Mouse (Mus musculus) layer of hippocampus, adult 9-10 months (tissue): ENCODE results near the gene Abhd16b.
"Not testable (repeated sequence)": the region's sequence is repeated elsewhere in the genome, so short reads cannot be mapped to it uniquely, and the experiment has no call there.

ENCODE experiments used
- DNase-seq: peaks from one replicate; pipeline ENCODE4 v3.0.0; 2022; ENCODE audit warnings: low spot score

The Abhd16b gene

DNA sequence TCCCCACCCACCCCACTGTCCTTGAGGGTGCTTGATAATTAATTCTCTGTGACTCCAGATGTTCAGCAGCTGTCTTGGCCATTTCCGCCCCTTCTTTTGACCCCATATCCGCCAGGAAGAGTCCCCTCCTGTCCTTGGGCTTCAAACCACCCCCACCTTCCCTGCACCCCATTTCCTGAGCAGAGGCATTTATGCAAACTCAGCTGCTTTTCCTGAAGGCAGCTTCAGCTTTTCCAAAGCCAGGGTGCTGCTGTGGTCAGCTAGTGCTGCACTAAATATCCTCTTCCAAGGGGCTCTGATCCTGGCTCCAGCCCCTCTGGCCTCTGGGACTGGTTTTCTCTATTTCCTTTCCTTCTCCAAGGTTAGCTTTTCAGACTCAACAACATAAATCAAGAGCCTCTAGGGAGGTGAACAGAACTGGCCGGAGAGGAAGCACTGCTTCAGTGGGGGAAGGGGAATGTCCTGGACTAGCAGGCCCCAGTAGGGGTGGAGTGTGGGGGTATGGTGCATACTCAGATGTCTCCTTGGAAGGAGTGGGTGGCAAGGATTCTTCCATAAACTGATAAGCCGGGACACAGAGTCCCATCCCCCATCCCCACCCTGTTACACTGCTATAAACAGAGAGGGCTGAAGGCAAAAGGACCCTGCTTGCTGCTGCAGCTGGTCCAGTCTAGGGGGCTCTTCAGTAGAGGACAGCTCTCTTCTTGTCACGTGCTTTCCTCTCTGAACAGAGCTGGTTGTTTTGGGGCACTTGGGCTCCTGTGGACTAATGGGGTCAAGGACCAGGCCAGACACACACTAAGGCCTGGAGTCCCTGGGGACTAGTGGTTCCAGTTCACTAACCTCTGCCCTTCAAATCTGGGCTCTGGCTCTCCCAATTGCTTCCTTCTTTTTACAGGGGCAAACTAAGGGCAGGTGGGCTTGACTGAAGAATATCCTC, 5.4 kb upstream of the Abhd16b start:
- DNase-seq = no peak

DNA sequence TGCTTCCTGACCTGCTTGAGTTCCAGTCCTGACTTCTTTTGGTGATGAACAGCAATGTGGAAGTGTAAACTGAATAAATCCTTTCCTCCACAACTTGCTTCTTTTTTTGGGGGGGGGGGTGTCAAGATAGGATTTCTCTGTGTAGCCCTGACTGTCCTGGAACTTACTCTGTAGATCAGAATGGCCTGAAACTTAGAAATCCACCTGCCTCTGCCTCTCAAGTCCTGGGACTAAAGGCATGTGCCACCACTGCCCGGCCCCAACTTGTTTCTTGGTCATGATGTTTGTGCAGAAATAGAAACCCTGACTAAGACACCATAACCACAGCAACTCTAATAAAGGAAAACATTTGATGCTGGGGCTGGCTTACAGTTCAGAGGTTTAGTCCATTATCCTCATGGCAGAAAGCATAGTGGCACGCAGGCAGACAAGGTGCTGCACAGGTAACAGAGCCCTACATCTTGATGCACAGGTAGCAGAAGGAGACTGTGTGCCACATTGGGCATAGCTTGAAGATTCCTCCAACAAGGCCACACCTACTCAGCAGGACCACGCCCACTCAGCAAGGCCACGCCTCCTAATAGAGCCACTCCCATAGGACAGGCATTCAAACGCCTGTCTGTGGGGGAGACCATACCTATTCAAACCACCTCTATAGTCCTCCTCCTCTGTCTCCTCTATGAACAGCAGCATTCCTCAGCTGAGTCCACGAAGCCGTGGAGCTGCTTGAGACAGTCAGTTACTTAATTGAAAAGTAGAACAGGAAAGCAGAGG, 1.4 kb upstream of the Abhd16b start:
- DNase-seq = no peak

DNA sequence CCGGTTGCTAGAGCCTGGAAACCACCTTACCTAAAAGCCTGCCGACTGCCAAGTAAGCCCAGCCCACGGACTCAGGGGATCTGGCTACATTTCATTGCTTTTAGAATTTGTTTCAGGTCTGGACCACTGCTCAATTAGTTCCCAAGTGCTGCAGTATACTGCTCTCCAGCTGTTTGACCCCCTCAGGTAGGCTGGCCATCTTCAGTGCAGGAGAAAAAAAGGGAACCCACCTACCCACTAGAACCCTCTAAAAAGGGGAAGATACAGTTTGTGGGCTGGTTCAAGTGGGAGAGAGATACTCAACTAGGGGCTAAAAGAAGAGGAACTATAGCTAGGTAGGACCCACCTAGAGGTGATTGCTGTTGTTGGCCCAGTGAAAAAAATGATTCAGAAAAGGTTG, 800 bp upstream of the Abhd16b start:
- no peak for DNase-seq

DNA sequence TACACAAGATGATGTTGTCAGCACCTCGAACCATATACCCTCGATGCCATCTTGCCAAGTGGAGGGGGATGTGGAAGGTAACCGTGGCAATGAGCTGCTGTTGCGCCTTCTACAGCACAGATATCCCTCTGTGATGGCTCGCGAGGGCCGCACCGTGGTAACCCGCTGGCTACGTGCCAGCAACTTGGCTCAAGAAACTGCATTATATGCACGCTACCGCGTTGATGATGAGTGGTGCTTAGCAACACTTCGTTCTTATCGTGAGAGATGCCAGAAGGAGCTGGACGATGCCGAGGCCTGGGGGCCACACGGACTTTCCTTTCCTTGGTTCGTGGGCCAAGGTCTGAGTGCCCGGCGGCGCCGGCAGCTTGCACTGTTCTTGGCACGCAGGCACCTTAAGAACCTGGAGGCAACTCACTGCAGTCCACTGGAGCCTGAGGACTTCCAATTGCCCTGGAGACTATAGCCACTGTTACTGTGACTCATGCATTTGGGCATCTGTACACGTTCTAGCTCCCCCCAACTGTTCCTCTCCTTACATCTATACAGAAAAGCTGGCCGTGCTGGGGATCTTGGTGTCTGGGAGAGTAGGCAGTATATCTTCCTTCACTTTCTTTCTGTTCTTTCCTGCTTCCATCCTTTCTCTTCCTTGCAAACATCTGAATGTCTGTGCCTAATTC, 1.4 kb downstream of the Abhd16b start:
- DNase-seq = no peak

DNA sequence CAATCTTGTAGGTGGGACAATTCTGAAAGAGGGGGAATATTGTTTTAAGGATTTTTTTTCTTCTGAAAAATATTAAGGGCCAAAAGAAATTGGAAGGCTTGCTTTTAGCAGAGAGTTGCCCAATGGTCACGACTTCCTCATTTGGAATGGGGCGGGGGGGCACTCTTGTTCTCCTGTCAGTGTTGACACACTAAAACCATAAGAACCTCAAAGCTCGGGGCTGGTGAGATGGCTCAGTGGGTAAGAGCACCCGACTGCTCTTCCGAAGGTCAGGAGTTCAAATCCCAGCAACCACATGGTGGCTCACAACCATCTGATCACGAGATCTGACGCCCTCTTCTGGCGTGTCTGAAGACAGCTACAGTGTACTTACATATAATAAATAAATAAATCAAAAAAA, 2.8 kb downstream of the Abhd16b start:
- DNase-seq = not testable (repeated sequence)

DNA sequence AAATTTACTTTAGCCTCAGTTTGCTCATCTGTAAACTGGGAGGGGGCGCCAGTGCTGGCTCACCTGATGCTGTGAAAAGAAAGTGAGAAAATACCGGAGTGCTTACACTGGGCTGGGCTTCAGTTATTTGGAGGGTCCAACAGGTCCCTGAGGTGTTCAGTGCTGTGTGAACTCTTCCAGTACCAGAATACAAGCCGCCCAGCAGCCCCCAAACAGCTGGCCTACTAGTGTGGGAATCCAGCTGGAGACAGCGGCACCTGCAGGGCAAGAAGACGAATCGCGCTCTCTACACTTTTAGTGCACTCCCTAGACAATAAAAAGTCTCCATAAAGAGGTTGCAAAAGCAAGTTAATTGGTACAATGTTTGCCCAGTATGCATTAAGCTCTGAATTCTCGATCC, 3.3 kb downstream of the Abhd16b start:
- DNase-seq = peak; percentile 33

DNA sequence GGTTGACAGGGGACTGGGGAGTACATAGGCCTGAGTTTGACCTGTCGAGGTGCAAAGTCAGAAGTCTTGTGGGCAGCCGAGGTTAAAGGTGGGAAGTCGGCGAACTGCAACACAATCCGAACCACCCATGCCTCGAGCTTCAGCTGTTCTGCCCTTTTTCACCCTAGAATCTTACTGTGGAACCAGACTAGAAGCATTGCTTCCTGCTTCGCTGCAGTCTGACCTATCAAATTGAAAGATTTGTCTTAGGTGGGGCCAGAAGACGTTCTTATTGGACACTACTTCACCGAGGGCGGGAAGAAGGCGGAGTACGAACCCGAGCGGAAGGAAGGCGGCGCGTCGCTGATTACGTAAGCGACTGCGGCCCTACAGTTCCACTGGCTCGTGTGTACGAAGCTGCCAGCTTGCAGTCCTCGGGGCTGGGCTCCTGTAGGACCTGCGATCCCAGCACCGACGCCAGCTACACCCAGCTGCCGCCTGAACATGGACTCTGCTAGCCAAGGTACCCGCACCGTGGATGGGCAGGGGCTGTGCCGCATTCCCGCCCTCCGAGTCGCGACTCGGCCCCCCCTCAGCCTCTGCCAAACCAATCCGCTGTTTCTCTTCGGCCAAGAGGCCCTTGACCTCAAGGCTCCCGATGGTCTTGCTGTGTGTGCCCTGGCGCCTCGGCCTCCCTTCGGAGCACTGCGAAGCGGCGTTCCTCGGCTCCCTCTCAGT, 4.0 kb downstream of the Abhd16b start, which contains the start of gene Tpd52l2:
Tpd52l2 (plus strand) TSS at position 312 of the 717 bp plus-strand sequence.
- DNase-seq = peak; percentile 82

DNA sequence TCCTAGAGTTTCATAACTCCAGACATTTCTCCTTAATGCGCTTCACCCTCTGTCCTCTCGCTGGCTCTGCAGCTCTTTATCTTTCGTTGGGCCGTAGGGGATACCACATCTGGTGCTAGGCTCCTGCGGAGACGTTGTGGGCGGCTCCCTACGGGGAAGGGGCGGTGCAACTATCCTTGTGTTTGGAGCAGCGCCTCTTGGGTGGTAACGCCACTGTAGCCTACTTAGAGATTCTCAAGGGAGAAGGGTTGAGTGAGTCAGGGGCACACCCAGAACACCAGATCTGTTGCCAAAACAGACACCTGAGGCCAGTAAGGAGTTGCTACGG, 4.5 kb downstream of the Abhd16b start:
- no peak for DNase-seq

DNA sequence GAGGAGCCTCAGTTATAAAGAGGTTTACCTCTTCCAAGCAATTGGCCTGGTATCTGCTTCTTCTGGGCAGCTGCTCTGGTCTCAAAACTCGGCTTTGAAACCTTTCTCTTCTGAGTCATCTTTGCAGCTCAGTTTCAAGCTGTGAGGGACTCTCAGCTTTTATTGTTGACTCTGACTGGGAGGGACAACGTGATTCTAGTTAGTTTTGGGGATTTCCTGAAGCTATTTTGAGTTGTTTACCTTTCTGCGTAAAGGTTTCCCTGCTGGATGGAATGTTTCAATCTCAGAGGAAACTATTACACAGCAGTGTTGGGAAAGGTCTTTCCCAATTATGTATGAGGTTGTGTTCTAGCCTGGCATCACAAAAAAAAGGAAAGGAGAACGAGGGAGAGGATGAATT, 5.6 kb downstream of the Abhd16b start:
- no peak for DNase-seq

DNA sequence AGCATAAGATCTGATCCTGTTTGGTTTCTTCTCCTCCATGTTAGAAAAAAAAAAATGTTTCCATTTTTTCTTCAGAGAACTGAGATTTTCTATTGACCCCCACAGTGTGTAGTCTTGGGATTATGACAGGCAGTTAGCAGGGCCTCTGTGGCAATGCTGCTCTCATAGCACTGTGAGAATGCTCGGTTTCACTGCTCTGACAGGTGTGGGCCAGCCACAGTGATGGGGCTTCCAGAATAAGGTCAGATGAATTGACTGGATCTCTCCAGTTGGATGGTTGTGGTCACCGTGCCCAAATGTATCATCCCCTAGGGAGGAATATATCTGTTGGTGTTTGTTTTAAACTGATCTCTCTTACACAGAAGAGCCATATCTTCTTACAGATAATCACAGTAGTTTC, 16.2 kb downstream of the Abhd16b start:
- no peak for DNase-seq

DNA sequence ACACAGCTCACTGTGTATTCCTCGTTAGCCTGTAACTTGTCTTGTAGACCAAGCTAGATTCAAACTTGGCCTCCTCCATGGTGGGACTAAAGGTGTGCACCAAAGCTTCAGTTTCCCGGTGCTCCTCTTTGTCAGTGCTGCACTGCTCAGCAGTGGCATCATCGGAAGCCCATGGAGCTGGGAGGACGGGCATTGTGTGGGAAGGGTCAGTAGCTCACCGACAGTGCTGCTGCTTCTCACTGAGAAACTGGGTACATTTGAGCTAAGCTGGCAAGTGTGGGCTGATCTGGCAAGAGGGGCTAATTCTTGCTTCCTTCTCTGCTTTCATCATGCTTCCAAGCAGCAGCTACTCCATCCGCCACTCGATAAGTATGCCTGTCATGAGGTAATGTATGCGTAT, 18.2 kb downstream of the Abhd16b start:
- DNase-seq = no peak

DNA sequence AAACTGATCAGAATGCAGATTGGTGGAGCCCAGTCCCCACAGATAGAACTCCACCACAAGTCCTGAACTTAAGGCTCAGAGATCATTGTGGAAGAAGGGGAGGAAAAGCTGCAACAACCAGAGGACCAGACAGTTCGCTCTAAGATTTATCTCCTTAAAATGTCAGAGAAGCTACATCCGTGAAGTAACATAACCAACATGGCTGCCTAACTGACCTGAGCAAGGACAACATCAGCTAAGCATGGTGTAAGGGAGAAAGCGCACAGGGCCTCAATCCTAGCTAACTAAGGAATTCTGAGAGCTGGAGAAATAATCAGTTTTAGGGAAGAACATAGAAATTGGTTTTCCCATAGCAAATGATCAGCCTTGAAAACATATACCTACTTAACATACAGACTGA, 26.2 kb downstream of the Abhd16b start:
- no peak for DNase-seq

DNA sequence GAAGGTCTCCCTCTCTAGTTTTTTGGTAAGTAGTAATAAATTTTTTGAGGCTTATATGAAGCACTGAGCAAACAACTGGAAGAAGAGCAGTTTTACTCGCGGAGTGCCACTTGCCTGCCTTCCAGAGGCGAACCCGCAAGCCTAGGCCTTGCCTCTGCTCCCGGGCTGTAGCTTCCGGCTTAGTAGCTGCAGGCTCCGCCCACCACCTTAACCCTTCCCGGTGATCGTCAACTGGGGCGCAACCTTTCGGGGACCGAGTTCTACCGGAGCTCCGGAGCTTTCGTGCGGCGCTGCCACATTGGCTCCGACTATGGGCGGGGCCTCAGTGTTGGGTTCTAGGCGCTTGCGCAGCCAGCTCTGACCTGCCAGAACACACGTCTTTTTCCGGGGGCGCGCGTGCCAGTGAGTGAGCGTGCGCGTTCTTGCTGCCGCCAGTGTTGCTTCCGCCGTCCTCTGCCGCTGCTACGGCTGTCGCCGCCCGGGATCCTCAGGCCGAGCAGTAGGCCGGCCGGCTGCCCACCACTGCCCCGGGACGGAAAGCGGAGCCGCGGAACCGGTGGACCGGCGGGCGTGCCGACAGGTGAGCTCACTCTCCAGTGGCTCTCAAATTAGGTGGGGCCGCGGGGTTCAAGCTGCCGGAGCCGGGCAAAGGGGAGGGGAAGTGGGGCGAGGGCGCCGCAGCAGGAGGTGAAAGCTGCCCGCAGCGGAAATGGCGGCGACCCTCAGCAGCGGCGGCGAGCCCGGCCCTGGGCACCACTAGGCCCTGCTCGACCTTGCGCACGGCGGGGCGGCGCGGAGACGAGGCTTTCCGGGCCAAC, 27.3 kb downstream of the Abhd16b start, which contains the start of gene Dnajc5:
Dnajc5 (plus strand) TSS at position 368 of the 818 bp plus-strand sequence.
- peak; percentile 92 for DNase-seq

DNA sequence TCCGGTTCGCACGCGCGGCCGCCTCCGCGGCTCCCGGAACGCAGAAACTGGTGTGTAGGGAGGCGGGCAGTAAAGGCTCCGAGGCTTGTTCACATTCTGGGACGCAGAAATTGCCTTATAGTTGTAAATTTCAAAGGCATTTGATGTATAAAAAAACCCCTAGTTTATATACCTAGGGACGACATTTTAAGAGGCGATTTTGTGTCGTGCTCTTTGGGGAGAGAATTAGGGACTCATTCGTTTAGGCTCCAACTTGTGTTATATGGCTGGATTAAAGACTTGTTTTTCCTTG, 27.9 kb downstream of the Abhd16b start:
- no peak for DNase-seq

DNA sequence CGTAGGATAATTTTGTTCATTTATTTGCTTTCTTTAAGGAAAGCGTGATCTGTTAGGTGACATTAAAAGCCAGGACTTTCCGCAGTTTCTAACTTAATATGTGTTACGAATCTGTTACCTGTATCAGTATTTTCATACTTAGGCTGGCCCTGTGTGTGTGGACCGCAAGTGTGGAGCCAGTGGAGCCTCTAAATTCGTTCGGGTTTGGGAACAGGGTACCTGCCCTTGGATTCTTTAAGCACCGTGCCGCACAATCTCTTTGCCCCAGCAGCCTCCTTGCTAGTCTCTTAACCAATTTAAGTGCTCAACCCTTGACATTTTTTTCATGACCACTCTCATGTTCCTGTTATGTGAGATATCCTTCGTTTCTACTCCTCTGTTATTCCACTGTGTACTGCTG, 28.5 kb downstream of the Abhd16b start:
- DNase-seq = no peak

DNA sequence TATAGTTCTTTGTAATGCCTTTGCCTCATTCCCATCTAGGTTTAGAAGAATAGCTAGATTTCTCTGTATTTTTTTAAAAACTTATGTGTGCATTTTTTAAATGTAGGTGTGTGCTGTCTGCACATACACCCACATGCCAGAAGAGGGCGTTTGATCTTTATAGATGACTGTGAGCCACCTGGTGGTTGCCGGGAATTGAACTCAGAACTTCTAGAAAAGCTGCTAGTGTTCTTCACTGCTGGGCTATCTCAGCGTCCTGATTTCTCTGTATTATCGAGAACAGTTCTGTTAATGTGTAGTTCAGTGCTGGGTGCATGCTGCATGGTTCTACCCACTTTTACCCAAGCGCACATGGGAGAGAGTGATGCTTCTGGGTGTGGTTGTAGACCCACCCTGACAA, 29.8 kb downstream of the Abhd16b start:
- DNase-seq = no peak

DNA sequence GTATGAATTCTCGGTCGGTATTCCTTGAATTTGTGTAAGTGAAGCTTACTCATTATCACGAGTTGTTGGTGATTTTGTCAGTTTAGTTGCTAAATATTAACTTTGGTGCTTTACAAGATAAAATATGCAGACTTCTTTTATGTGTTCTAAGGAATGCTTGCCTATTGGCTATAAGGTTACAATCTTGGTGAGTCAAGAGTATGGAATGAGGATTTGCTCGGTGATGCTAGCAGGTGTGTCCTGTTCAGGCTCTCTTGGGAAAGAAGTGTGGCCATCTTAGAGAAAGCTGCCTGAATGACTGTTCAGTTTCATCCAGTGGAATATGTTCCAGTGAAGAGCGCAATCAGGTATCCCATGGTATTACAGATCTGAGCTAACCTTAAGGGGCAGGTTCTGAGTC, 32.5 kb downstream of the Abhd16b start:
- DNase-seq = no peak

DNA sequence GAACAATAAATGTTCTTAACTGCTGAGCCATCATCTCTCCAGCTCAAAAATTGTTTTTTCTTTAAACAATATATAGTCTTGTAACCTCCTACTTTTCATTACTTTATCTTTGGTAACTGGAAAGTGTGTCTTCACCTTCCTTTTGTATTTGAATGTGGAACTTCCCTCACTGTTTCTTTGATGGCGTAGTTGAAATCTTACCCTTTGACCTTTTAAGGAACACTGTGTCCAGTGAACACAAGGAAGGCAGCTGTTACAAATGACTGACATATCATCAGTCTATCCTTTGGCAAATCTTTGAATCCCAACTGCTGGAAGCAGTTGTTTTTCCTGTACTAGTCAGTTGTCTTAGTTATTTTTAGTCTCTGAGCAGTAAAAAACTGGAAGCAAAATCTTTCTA, 36.1 kb downstream of the Abhd16b start:
- no peak for DNase-seq

DNA sequence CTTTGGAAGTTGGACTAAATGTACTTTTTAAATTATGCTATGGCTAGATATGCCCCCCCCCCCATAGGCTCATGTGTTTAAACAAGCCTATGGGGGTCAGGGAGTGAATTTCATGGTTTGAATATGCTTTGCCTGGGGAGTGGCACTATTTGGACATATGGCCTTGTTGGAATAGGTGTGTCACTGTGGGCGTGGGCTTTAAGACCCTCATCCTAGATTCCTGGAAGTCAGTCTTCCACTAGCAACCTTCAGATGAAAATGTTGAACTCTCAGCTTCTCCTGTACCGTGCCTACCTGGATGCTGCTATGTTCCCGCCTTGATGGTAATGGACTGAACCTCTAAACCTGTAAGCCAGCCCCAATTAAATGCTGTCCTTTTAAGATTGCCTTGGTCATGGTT, 39.6 kb downstream of the Abhd16b start:
- DNase-seq = no peak

DNA sequence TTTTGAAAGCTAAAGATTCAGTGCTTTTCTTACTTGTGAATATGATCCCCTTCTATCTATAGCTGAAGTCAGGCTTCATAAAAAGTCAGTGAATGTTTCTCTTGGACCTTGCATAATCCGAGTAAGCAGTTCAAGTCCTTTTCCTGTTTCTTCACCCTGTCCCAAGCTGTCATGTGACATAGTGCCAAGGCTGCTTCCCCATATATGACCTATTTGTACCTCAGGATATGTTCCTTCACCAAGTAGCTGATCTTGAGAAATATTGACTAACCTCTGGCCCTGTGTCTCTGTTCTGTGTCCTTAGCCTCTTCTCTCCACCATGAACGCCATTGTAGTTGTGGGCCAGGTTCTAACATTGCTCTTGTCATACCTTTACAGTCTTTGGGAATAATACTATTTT, 43.4 kb downstream of the Abhd16b start:
- no peak for DNase-seq

DNA sequence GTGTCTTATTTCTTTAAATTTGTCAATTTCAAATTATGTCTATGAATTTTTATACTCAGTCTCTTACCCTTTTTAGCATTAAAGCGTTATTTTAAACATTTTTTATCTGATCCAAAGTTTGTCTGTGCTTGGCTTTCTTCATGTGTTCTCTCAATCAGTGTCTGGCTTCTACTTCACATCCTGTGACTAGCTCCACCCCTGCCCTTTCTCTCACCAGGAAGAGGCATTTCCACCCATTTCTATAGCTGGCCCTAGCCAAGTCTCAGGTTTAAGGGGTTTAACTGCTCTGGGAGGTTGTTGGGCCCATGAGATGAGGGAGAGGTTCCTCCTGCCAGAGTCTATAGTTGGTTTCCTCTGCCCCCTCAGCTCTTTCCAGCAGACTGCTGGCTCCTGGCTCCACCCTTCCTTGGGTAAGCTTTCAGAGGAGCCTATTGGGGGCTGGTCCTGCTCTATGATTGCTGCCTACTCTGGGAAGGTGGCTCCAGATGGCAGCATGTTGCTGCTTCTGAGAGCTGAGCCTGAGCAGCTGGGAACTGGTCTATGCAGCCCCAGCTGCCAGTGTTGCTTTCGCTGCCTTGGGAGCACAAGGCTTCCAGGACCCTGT, 44.5 kb downstream of the Abhd16b start:
- peak; percentile 48 for DNase-seq
